Mouse (Mus musculus) urinary bladder, postnatal 36 days (tissue): ENCODE results near the gene Creb3l1.

Experiments used
- DNase-seq, 2 experiments: peaks; one replicate each; pipeline ENCODE4 v3.0.0; 2022; ENCODE audit warnings: low spot score in 2 of 2, mixed read lengths in 1 of 2

Gene Creb3l1

DNA sequence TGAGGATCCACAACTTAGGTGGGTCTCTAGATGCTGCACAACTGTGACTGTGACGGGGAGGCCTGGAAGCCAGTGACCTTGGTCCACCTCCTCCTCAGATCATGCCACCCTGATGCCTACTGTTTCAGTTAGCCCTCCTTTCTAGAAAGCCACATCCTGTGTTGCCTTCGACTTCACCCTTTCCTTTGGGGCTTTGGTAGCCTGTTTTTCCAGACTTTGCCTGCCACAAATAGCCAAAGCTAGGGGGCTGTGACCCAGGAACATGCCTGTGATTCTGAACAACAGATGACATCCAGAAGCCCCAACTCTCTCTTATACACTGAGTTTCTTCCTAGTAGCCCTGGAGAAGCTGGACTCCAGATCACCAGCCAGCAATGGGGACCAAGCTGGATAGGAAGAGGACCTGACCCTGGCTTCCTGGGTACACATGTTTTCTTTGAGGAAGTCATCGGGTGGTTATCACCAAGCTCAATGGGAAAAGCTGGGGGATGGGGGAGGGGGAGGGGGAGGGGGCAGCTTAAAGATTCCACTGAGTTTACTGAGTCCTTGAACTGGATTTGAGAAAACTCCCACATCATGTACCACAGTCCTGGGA is 59.6 kb downstream of the Creb3l1 start:
- no peak for DNase-seq

- DNase-seq: peak; percentile 97 to 98
Observed at GRCm38 (mm10) chr2:91963443-91963932, 60.8 kb downstream of the Creb3l1 start.

DNA sequence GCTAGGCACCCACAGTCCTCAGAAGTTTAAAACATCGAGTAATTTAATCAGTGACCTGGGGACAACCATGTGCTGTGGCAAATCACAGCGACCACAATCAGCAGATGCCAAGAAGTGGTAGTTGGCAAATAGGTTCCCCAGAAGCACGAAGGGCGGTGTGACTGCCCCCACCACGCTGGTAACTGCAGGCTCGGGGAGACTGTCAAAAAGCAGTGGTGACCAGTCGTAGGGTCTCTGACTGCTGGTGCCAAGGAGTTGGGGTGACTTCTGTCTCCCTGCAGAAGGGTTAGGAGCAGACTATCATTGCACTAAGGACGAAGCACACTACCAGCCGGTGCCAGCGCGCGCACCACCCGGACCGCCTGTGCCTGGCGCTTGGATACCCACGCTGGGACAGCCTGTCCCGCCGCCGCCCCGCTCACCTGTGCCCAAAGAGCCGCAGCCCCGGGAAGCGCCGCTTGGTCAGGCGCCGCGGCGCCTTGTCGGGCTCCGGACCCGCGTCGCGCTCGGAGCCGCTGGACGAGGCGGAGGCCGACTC is 61.4 kb downstream of the Creb3l1 start:
- DNase-seq: no peak

DNA sequence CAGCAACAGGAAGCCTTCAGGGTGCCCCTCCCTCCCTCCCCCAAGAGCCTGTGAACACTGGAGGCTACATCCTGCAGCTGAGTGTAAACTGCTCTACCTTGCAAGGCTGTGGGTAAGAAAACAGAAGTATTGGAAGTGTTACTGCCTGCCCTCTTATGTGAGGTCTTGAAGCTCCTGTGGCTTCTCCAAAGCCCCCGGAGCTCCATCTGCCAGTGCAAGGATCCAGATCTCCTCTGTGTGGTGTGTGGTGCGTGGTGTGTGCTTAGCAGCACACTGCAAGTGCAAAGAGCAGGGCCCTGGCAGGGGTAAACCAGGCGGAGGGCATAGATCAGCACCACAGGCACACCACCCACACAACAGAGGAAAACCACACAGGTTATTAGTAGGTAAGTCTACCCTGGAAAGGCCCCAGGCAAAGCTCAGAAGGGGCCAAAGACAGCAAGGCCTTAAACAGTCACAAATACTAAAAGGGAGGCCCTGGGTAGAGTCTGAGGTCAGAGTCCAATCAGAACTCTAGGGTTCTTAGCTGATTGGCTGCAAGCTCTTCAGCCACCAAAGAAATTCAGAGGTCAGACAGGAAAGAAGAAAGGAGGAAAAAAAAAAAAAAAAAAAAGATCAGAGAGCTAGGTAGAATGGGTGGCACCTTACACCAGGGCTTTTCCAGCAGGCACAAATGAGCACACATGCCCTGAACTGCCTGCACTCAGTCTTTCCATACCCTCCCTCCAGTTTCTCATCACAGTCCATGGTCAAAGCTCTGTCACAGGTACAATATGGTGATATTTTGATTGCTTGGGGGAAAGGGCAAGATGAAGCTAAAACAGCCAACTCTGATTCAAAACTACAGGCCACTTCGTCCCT is 62.2 kb downstream of the Creb3l1 start:
- DNase-seq: no peak

DNA sequence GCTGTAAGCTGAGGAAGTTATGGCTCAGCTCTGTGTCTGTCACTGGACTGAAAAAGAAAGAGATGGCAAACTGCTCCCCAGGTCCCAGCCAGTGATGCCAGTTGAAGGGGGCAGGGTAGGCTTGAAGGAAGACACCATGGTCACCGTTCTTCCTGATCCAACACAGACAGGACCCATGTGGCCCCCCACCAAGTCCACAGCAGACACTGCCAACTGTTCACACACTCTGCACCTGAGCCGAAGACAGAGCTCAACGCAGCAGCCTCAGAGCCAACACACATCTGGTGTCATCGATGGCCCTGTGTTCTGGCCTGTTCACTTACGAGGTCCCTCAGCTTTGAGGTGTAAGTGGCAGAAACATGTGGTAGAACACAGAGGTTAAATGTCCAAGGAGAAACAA is 63.8 kb downstream of the Creb3l1 start:
- DNase-seq: no peak

GRCm38 (mm10) chr2:91959544-91960410 is 64.5 kb downstream of the Creb3l1 start:
- DNase-seq: no peak

DNA sequence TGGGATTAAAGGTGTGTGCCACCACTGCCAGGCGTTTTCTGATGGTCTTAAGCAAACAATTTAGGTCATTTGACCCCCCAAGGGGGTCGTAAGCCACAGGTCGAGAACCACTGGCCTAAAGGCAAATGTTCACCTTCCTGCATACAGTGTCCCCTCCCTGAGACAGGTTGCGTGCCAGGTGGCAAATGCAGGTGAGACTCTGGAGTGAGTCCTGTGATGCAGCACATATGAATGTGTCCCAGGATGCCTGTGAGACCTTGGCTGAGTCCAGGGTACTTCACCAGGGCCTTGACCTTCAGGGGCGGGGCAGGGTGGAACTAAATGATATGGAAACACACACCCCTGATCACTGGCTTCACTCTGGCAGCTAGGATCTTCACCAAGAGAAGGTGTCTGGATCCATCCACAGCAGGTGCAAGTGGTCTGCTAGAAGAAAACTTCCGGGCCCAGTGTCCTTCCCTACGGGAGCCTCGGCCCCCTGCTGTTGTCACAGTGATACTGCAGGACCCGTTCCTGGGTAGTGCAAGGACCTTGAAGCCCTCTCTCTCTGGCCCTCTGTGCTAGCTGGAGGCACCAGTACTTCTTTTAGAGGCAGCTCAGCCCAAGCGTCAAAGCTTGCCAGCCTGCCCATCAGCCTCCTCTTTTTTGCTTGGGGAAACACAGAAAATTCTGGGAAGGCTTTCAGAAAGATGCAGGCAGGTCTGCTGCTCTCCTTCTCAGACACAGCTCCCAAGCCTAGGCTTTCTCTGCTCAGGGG is 65.4 kb downstream of the Creb3l1 start:
- DNase-seq: no peak

- no peak for DNase-seq
Observed at GRCm38 (mm10) chr2:91958049-91958448, 66.3 kb downstream of the Creb3l1 start.

DNA sequence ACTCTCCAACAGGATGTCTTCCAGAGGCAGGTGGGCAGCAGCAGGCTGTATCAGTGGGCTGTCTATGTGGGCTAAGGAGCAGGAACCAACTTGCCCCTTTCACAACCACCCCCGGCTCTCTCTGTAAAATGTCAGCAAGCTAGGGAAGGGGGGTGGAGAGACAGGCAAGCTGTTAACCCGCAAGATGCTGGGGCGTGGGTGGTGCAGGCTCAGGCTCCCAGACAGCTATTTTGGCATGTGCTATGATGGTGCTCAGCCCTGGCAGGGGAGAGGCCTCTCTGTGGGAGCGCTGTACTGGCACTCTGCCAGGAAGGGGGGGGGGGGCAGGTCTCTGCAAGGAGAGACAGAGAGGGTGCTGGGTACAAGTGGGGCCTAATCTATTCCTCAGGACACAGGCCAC is 67.2 kb downstream of the Creb3l1 start:
- no peak for DNase-seq

DNA sequence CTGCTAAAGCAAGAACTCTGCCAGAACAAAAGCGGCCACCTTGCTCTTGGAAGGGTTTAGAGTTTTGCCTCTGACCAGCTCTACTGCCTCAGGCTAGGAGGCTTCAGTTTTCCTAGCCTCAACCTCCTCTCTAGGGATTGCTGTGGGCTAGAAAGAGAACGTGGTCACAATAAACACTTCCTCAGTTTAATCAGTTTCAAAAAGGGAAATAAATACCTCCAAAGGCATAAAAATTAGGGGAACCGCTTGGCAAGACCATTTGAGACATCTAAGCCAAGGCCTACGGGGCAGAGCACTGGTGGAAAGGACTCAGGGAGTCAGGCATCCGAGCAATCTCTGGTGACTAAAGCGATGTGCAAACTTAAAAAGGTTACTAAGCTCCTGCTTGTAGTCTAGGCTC is 68.4 kb downstream of the Creb3l1 start:
- DNase-seq: no peak

- DNase-seq: no peak
Observed at GRCm38 (mm10) chr2:91955121-91955591, 69.1 kb downstream of the Creb3l1 start.

DNA sequence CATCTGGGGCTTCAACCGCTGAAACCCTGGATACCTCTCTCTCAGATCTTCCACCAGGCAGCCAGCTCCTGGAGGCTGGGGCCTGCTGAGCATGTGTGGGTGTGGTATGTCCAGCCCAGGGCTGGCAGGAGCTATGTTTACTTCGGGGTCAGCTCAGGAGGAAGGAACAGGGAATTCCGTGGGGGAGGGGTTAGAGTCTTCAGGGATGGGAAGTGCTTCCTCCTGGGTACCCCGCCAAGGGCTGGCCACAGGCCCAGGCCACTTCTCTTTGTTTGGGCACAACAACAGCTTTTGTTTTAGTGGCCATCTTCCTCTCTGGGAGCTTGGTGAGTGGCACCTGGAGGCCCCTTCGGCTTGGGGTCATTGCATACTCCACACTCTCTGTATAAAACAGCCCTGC is 70.5 kb downstream of the Creb3l1 start:
- DNase-seq: peak in 1 of 2 experiments; percentile 57

DNA sequence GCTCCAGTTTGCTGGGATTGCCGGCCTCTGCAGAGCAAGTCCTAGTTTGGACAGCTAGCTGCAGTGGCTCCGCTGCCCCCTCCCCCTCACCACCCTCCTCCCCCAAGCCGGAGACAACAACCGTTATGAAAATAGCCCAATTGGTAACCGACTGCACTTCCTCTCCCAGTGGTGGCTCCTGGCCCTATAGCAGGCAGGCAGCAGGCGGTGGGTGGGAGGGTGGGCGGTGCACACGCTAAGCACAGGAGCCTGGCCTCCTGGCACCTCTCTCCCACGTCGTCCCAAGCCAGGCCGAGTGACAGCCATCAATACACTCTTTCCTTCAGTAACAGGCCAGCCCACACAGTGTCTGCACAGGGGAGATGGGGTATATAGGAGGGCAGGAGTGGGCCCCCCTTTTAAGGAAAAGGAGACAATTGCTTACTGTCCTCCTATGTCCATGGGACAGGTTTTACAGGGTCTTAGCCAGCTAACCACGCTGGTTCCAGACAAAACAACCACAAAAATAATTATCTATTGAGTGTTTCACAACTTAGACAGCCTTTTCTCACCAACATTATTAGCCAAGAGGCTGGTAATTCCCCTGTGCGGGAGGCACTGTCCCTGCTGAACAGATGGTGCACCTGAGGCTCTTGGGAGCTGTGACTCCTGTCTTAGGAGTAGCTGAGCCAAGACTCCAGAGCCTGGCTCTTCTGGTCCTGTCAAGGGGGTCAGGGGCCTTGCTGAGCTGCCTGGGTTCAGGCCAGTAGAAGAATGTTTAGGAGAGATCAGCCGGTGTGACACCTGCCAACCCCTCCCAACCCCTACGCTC is 73.8 kb downstream of the Creb3l1 start:
- no peak for DNase-seq

DNA sequence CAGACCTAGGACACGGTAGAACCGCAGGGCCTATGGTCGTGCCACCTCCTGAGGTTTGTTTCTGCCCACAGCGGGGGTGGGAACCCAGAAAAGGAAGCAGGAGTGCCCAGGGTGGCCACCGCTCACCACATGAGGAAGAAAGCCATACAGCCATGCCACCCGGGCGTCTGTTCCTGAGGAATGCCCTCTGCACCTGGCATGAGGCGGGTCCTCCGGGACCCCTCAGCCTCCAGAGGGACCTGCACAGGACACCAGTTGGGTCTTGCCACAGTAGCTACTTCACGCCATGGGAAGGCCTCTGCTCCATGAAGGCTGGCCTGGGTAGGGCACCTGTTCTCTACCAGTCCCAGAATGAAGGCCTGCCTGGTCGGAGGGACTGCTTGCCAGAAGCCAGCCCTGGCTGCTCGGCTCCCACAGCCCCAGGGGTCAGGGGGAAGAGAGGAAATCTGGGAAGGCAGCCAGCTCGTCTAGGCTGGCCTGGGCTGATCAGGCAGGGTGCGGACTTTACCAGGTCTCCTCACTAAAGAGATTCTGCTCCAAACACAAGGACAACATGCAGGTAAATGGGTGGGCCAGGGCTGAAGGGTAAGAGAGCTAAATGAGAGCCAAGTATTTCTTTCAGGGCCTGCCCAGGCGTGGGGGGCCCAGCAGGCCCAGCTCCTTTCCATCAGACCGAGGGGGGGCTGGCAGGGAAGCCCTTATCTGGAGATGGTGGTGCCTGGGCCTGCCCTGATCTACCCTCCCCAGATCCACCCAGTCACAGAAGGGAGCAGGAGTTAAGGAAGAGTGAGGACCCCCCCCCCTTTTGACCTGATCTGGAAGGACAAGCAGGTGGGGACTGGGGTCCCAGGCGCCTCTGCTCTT is 74.7 kb downstream of the Creb3l1 start:
- DNase-seq: no peak

DNA sequence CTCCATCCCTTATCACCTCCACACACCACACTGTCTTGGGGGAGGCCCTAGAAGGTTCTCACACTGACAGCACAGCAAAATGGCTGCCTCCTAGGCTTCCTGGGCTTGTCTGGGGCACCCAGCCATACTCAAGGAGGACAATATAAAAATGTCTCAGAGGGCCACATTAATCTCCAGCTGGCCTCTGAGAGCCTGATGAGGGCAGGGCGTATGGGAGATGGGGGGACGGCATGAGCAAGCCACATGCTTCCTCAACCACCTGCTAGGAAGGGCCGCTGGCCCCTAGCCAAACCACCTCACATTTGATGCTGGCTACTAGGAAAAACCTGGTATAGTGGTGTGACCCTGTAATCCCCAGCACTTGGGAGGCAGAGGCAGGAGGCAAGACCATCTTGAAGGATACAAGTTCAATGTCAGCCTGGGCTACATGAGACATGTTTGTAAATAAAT is 75.5 kb downstream of the Creb3l1 start:
- DNase-seq: no peak

GRCm38 (mm10) chr2:91948151-91948509 is 76.2 kb downstream of the Creb3l1 start:
- no peak for DNase-seq

- DNase-seq: peak in 1 of 2 experiments; percentile 50
Observed at GRCm38 (mm10) chr2:91947397-91948150, 76.7 kb downstream of the Creb3l1 start.

DNA sequence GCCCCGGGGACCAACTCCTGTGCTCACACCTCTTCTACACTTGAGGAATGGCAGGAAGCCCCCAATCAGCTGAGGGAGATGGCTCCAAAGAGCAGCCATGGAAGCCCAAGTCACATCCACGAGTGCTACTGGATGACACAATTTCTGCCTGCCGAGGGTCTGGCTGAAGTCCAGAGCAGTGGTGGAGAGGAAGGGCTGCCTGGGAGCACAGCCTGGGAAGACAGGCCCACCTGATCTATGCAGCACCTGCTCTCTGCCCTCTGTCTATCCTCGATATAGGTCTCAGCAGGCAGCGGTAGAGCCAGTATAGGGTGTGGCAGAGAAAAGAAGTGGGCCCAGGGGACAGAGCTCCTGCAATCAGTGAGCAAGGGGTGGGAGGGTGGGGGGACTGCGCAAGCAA is 77.5 kb downstream of the Creb3l1 start:
- DNase-seq: no peak
